Mouse (Mus musculus) heart, postnatal 4 days (tissue): Measurements from ENCODE around the gene Fndc8. TPM values are rescaled to one million over a fixed set of nuclear protein-coding genes. Genes with fewer than 3 reads are reported as not detected.

ENCODE experiments used
- DNase-seq: peaks from one replicate; pipeline ENCODE4 v3.0.0; 2021
- total RNA-seq, 2 experiments: library from RNA; stranded (reverse); gene quantifications; 2 replicates each; pipeline ENCODE4 v1.2.3; 2021

Gene Fndc8
- total RNA-seq, 2 experiments from 2014 or later: 0.12 to 0.16 TPM

DNA sequence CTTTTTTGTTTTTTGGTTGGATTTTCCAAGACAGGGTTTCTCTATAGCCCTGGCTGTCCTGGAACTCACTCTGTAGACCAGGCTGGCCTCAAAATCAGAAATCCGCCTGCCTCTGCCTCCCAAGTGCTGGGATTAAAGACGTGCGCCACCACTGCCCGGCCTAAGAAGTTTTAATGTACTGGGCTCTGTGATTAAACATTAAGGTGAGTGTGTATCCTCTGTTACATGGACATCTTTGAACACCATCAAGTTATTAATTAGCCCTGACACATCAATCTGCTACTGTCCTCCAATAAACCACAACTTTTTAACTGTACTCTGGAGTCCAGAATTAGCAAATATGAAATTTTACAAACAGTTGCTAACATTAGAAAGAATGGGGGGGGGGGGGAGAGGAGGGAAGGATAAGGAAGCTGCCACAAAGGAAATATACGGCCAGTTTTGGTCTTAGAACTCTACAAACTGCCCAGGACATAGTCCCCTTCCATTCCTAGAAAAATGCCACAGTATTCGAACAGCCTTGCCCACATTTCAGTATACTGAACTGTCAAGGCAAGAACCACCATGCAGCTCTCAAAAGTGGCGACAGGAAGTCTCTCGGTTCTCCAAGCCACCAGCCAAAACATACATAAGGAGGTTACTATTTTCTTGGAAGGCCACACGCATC lies 22.3 kb upstream of the Fndc8 start:
- no peak for DNase-seq

GRCm38 (mm10) chr11:82870173-82871030 lies 21.5 kb upstream of the Fndc8 start:
- DNase-seq: peak; percentile 50

GRCm38 (mm10) chr11:82871031-82871446 lies 20.9 kb upstream of the Fndc8 start, which contains the start of gene Rffl:
Rffl (minus strand) TSS chr11:82871210.
- DNase-seq: peak; percentile 97

- no peak for DNase-seq
Observed at GRCm38 (mm10) chr11:82874924-82875323, 17.0 kb upstream of the Fndc8 start.

DNA sequence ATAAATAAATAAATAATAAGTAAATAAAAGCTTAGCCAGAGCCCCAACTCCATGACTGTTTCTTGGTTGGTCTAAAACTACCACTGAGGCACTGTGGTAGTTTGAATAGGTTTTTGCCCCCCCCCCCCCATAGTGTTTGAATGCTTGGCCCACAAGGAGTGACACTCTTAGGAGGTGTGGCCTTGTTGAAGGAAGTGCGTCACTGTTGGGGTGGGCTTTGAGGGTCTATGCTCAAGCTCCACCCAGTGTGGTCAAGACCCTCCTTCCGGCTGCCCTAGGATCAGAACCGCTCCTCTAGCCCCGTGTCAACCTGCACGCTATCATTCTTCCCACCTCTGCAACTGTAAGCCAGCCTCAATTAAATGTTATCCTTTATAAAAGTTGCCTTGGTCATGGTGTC lies 16.3 kb upstream of the Fndc8 start:
- no peak for DNase-seq

GRCm38 (mm10) chr11:82877726-82878344 lies 14.1 kb upstream of the Fndc8 start:
- no peak for DNase-seq

GRCm38 (mm10) chr11:82883180-82883579 lies 8.7 kb upstream of the Fndc8 start:
- DNase-seq: no peak

GRCm38 (mm10) chr11:82886559-82886958 lies 5.4 kb upstream of the Fndc8 start:
- DNase-seq: no peak

GRCm38 (mm10) chr11:82888491-82888946 lies 3.4 kb upstream of the Fndc8 start:
- no peak for DNase-seq

GRCm38 (mm10) chr11:82889524-82890341 lies 2.2 kb upstream of the Fndc8 start:
- DNase-seq: peak; percentile 20

- DNase-seq: peak; percentile 97
Observed at GRCm38 (mm10) chr11:82890342-82890762, 1.6 kb upstream of the Fndc8 start, which contains the start of gene Rad51d. Rad51d (minus strand) TSS chr11:82890614.

DNA sequence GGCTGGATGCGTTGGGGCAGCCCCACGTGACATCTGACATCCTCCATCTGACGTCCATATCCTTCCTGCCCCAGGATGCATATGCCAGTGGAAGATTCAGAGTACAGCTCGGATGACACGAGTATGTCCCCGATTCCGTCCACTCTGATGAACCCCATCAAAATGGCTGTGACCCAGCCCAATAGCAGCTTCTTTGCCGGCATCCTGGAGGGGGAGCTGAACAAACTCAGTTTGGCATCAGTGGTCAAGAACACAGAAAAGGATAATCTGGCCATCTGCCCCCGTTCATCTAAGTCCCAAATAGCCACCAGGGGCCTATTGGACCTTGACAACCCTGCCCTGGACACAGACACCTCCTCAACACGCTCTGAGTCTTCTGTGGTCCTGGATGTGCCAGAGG lies 5.6 kb downstream of the Fndc8 start:
- DNase-seq: no peak

GRCm38 (mm10) chr11:82899720-82900119 lies 7.8 kb downstream of the Fndc8 start:
- DNase-seq: no peak

- no peak for DNase-seq
Observed at GRCm38 (mm10) chr11:82901606-82902310, 9.8 kb downstream of the Fndc8 start.

DNA sequence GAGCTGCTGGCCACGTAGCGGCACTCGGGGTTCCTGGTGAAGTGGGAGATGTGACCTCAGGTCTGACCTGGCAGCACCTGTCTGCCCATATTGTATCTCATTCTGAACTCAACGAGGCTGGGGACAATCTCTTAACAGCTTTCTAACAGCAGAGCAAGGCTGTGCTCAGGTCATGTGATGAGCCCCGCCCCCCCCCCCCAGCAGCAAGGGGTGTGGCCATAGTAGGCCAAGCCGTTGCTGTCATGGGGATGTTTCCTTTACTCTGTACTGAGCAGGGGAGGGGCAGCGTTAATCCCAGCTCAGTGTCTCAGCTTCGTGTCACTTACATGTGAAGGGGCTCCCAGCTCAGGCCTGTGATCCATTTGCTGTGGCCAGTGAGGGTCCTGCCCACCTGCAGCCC lies 13.0 kb downstream of the Fndc8 start:
- no peak for DNase-seq

GRCm38 (mm10) chr11:82905816-82906215 lies 13.9 kb downstream of the Fndc8 start:
- DNase-seq: no peak

DNA sequence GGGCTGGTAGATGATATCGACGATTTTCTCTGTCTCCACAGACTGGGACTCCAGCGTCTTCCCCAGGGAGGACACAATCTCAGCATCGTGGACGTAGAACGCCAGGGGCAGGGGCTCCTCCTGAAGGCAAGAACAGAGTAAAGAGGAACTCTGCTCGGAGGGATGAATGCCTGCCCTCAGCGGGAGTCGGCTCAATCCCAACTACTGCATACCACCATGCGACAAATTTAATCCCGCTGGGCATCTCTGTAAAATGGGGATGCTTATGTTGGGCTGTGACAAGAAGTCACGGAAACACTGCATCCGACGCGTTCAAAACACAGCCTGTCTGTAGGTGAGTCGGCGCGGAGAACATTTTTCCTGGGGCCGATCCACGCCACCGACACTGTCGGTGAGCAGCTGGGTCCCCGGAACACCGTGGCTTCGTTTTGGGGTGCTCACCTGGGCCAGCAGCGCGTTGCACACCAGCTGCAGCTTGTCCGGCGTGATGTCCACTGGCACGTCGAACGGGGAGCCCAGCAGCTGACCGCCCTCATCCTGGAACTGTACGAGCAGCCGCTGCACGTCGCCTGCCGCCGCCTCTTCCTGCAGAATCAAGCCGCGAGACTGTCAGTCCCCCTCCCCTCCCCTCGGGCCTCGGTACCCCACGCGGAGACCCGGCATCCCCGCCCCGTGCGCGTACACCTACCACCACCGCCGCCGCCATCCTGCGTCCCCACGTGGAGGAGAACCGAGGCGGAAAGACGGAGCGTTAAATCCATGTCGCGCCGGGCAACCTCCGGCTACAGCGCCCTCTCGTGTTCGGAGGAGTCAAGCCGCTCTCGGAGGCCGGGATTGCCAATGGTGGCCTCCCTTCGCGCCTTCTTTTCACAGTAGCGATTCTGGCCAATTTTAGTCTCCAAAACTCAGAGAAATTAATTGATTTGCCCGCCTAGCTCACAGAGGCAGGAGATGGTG lies 16.0 kb downstream of the Fndc8 start, which contains the start of gene Nle1:
Gene Nle1, minus strand, starts transcription at position 761 of the 957 bp plus-strand sequence.
- DNase-seq: peak; percentile 98

- DNase-seq: no peak
Observed at GRCm38 (mm10) chr11:82908608-82908989, 16.7 kb downstream of the Fndc8 start.

GRCm38 (mm10) chr11:82910250-82910649 lies 18.3 kb downstream of the Fndc8 start, which contains the start of gene Unc45b:
Unc45b (plus strand) TSS chr11:82910550.
- DNase-seq: no peak
